Mouse (Mus musculus) limb, embryonic 14.5 days (tissue): Measurements from ENCODE around the gene Snx15. TPM values are rescaled to one million over a fixed set of nuclear protein-coding genes. Genes with fewer than 3 reads are reported as not detected.
A peak's percentile ranks its signal among the peaks of the same experiment; 100 is the strongest.
"Not testable (repeated sequence)": the region's sequence is repeated elsewhere in the genome, so short reads cannot be mapped to it uniquely, and the experiment has no call there.

ENCODE experiments used
- ATAC-seq: fragments of 200-750 bp; cut with Nextera tagmentation; 2 replicates; pipeline ENCODE4 v1.8.0; 2017; ENCODE audit warnings: low read depth, moderate number of reproducible peaks, moderate TSS enrichment; ENCODE audit not compliant: low FRiP score
- DNase-seq: peaks from one replicate; pipeline ENCODE4 v3.0.0-alpha.2; 2015; ENCODE audit warnings: low spot score
- H3K27ac ChIP-seq: fragments of 300-500 bp; sonication (generic); replicated peaks from 2 replicates; pipeline ENCODE4 v1.5.1; 2014; ENCODE audit warnings: low read depth, mild to moderate bottlenecking, low read length, moderate library complexity, mixed read lengths
- H3K27me3 ChIP-seq: fragments of 300-500 bp; sonication (generic); 2 replicates; pipeline ENCODE4 v1.6.1; 2014; ENCODE audit warnings: low read length, mixed read lengths; ENCODE audit not compliant: control insufficient read depth, insufficient read depth
- H3K36me3 ChIP-seq: fragments of 300-500 bp; sonication (generic); 2 replicates; pipeline ENCODE4 v1.6.1; 2014; ENCODE audit warnings: mild to moderate bottlenecking, low read length, moderate library complexity, mixed read lengths; ENCODE audit not compliant: control insufficient read depth, insufficient read depth
- H3K4me1 ChIP-seq: fragments of 300-500 bp; sonication (generic); 2 replicates; pipeline ENCODE4 v1.6.1; 2014; ENCODE audit warnings: antibody characterized with exemption, low read length, mixed read lengths; ENCODE audit not compliant: control insufficient read depth, insufficient read depth
- H3K4me2 ChIP-seq: fragments of 300-500 bp; sonication (generic); replicated peaks from 2 replicates; pipeline ENCODE4 v1.6.1; 2014; ENCODE audit warnings: low read depth, mild to moderate bottlenecking, low read length, moderate library complexity; ENCODE audit not compliant: severe bottlenecking
- H3K4me3 ChIP-seq: fragments of 300-500 bp; sonication (generic); replicated peaks from 2 replicates; pipeline ENCODE4 v1.5.1; 2014; ENCODE audit warnings: low read length
- H3K9ac ChIP-seq: fragments of 300-500 bp; sonication (generic); 2 replicates; pipeline ENCODE4 v1.6.1; 2014; ENCODE audit warnings: mild to moderate bottlenecking, low read depth, low read length, moderate library complexity; ENCODE audit not compliant: severe bottlenecking
- H3K9me3 ChIP-seq: fragments of 300-500 bp; sonication (generic); 2 replicates; pipeline ENCODE4 v1.6.1; 2016; ENCODE audit warnings: low read length; ENCODE audit not compliant: control insufficient read depth
- POLR2A ChIP-seq: fragments of 200-500 bp; IDR thresholded peaks from 2 replicates; pipeline ENCODE4 v1.8.0; 2012; ENCODE audit warnings: inconsistent platforms, mild to moderate bottlenecking, moderate library complexity, borderline replicate concordance; ENCODE audit not compliant: insufficient read depth, insufficient read length; ENCODE audit errors: extremely low read depth
- WGBS: fragments of 180-500 bp; shearing (Covaris S2); extraction: QIAGEN DNeasy Blood & Tissue Kit; methylation state at CpG from one replicate; pipeline ENCODE4 v1.1.7; 2014; 5-methylcytosine and 5-hydroxymethylcytosine counted together
- polyA plus RNA-seq, 2 experiments: library from polyadenylated mRNA; depleted of rRNA in 1 of 2; stranded (reverse) in 1 of 2; unstranded in 1 of 2; fragments of >200 nt; fragmentation: Nextera tagmentation in 1 of 2; extraction: Ambion mirVana in 1 of 2; gene quantifications; 2 replicates each; pipeline versions ENCODE4 v1.2.1 to v1.2.3; 2012 to 2014

The Snx15 gene
- polyA plus RNA-seq, 2 experiments = 30.2 to 36.4 TPM

- WGBS = 1% methylated on average over 49 of the region's 68 CpGs
- Histone ChIP-seq H3K4me2 (peak within 1 kb of the TSS; percentile 86), H3K27ac (peak within 1 kb of the TSS; percentile 97), H3K9me3 (no peaks in the 10 kb centered on the region; the same call in 1 of the 2 replicates), H3K27me3 (no peaks in the 10 kb centered on the region), H3K36me3 (peaks cover 8% of the 10 kb centered on the region; the same call in 1 of the 2 replicates), H3K4me1 (peaks cover 9% of the 10 kb centered on the region), H3K4me3 (peak within 1 kb of the TSS; percentile 69), H3K9ac (peak within 1 kb of the TSS; percentile 87)
- ATAC-seq (peak; percentile 94), DNase-seq (peak; percentile 98)
- TF ChIP-seq POLR2A = peak; percentile 27; the same call in 1 of the 2 replicates
Observed at GRCm38 (mm10) chr19:6140678-6141393, 12.7 kb upstream of the Snx15 start, which contains the start of gene Batf2. Gene Batf2 (plus strand): TSS chr19:6140983.

GRCm38 (mm10) chr19:6140374-6140677 lies 12.2 kb upstream of the Snx15 start:
- Histone ChIP-seq H3K4me2 (peak overlapping the region; percentile 86), H3K4me1 (peaks cover 9% of the 10 kb centered on the region), H3K27ac (peak overlapping the region; percentile 97), H3K9me3 (no peaks in the 10 kb centered on the region; the same call in 1 of the 2 replicates), H3K4me3 (peak overlapping the region; percentile 69), H3K27me3 (no peaks in the 10 kb centered on the region), H3K36me3 (peaks cover 13% of the 10 kb centered on the region), H3K9ac (peak overlapping the region; percentile 87)
- WGBS = 4% methylated on average over 16 of the region's 16 CpGs
- ATAC-seq (no peak), DNase-seq (no peak)
- TF ChIP-seq POLR2A = no peak

GRCm38 (mm10) chr19:6139701-6140100 lies 11.6 kb upstream of the Snx15 start:
- ATAC-seq (no peak), DNase-seq (no peak)
- Histone ChIP-seq H3K4me2 (peak overlapping the region; percentile 86), H3K27me3 (no peaks in the 10 kb centered on the region), H3K9ac (peak overlapping the region; percentile 87), H3K4me3 (peak overlapping the region; percentile 69), H3K36me3 (peaks cover 20% of the 10 kb centered on the region), H3K4me1 (peaks cover 9% of the 10 kb centered on the region), H3K27ac (no peak overlapping the region), H3K9me3 (no peaks in the 10 kb centered on the region; the same call in 1 of the 2 replicates)
- TF ChIP-seq POLR2A = no peak
- 91% methylated on average over 6 of the region's 6 CpGs for WGBS

DNA sequence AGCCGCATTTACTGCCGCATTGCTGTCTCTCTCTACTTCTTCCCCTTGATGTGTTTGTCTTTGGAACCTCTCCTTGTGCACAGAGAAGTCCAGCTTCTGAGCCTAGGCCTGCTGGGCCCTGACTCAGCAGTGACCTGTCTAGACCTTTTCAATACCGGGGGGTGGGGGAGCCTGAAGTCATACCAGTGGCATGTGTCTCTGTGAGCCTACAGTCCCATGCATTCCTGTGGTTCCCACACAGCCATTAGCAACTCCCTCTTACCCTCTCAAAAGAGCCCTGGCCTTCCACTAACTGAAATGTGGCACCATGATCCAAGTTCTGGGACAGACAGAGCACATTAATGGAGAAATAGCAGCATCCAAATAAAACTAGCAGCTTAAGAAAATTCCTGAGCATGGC lies 8.3 kb upstream of the Snx15 start:
- no peak overlapping the region for H3K27ac ChIP-seq
- no peaks in the 10 kb centered on the region for H3K27me3 ChIP-seq
- H3K9me3 ChIP-seq = no peaks in the 10 kb centered on the region
- DNase-seq = no peak
- no peak for TF ChIP-seq POLR2A
- H3K9ac ChIP-seq = no peak overlapping the region
- H3K36me3 ChIP-seq = peaks cover 24% of the 10 kb centered on the region
- H3K4me3 ChIP-seq = no peak overlapping the region
- peaks cover 9% of the 10 kb centered on the region for H3K4me1 ChIP-seq
- ATAC-seq = no peak
- H3K4me2 ChIP-seq = no peak overlapping the region
- 87% methylated on average over 3 of the region's 3 CpGs for WGBS

GRCm38 (mm10) chr19:6133197-6133596 lies 5.1 kb upstream of the Snx15 start:
- not testable (repeated sequence) for H3K9ac ChIP-seq, DNase-seq, H3K4me2 ChIP-seq, H3K4me3 ChIP-seq, H3K27ac ChIP-seq, H3K27me3 ChIP-seq, ATAC-seq, H3K4me1 ChIP-seq, H3K9me3 ChIP-seq
- WGBS = 50% methylated on average over 1 of the region's 1 CpGs
- peaks cover 19% of the 10 kb centered on the region for H3K36me3 ChIP-seq
